Mouse (Mus musculus) lung, embryonic 14.5 days (tissue): ENCODE data around the gene Tex29. TPM values are rescaled to one million over a fixed set of nuclear protein-coding genes. Genes with fewer than 3 reads are reported as not detected.
A peak's percentile ranks its signal among the peaks of the same experiment; 100 is the strongest.
"Not testable (repeated sequence)": the region's sequence is repeated elsewhere in the genome, so short reads cannot be mapped to it uniquely, and the experiment has no call there.

ENCODE experiments used
- ATAC-seq: fragments of 200-750 bp; cut with Nextera tagmentation; 2 replicates; pipeline ENCODE4 v1.8.0; 2017; ENCODE audit warnings: mild to moderate bottlenecking, moderate TSS enrichment, moderate library complexity; ENCODE audit not compliant: insufficient read depth
- DNase-seq: peaks from one replicate; pipeline ENCODE4 v3.0.0-alpha.2; 2015
- H3K27ac ChIP-seq: fragments of 300-500 bp; sonication (generic); 2 replicates; pipeline ENCODE4 v1.5.1; 2014; ENCODE audit warnings: low read depth, mild to moderate bottlenecking, moderate library complexity
- H3K27me3 ChIP-seq: fragments of 300-500 bp; sonication (generic); 2 replicates; pipeline ENCODE4 v1.6.1; 2014; ENCODE audit warnings: low read length, control low read depth; ENCODE audit not compliant: insufficient read depth
- H3K36me3 ChIP-seq: fragments of 300-500 bp; sonication (generic); 2 replicates; pipeline ENCODE4 v1.6.1; 2014; ENCODE audit warnings: control low read depth; ENCODE audit not compliant: insufficient read depth
- H3K4me1 ChIP-seq: fragments of 300-500 bp; sonication (generic); 2 replicates; pipeline ENCODE4 v1.6.1; 2014; ENCODE audit warnings: antibody characterized with exemption, control low read depth; ENCODE audit not compliant: insufficient read depth
- H3K4me2 ChIP-seq: fragments of 300-500 bp; sonication (generic); 2 replicates; pipeline ENCODE4 v1.6.1; 2014; ENCODE audit warnings: mild to moderate bottlenecking
- H3K4me3 ChIP-seq: fragments of 300-500 bp; sonication (generic); 2 replicates; pipeline ENCODE4 v1.5.1; 2014; ENCODE audit warnings: low read depth, low read length
- H3K9ac ChIP-seq: fragments of 300-500 bp; sonication (generic); 2 replicates; pipeline ENCODE4 v1.6.1; 2014
- H3K9me3 ChIP-seq: fragments of 300-500 bp; sonication (generic); 2 replicates; pipeline ENCODE4 v1.6.1; 2016; ENCODE audit warnings: low read depth, low read length, control low read depth
- CTCF ChIP-seq: IDR thresholded peaks from 2 replicates; pipeline ENCODE4 v1.5.1; 2016; ENCODE audit warnings: antibody characterized with exemption, low read depth
- WGBS: fragments of 180-500 bp; shearing (Covaris S2); extraction: QIAGEN DNeasy Blood & Tissue Kit; methylation state at CpG from one replicate; pipeline ENCODE4 v1.1.7; 2014; 5-methylcytosine and 5-hydroxymethylcytosine counted together
- polyA plus RNA-seq: library from polyadenylated mRNA; unstranded; fragments of >200 nt; fragmentation: Nextera tagmentation; extraction: Ambion mirVana; gene quantifications from 2 replicates; pipeline ENCODE4 v1.2.1, GENCODE M21; 2014

The Tex29 gene
- polyA plus RNA-seq, 1 experiment from 2014 or later, result not detected

DNA sequence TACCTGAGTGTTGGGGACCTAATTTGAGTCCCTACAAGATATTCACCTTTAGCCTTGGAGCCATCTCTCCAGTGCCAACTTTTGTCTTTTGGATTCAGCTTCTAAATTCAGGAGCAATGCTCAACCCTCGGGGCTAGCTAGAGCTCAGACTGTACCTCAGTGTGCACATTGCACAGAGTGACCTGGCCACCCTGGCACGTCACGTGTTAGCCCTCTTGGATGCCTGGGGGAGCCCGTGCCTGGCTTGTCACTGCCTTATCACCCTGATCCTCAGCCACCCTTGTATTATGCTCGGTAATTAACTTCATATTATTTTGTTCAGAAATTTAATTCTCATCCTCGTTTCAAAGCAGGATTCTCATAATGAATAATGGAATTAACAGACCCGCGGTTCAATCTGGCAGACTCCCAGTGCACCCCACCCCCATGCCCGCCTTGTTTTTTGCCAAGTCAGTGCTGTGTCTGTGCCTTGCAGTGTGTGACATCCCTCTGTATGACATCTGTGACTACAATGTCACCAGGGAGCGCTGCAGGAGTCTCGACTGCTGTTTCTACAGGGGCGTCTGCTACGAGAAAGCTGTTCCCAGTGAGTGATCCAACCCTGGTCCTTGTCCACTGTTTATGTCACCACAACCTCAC is 3.5 kb downstream of the Tex29 start:
- Histone ChIP-seq H3K9me3 (no peaks in the 10 kb centered on the region), H3K9ac (no peak overlapping the region), H3K4me1 (no peaks in the 10 kb centered on the region), H3K4me3 (no peak overlapping the region), H3K4me2 (no peak overlapping the region), H3K36me3 (no peaks in the 10 kb centered on the region), H3K27me3 (no peaks in the 10 kb centered on the region), H3K27ac (no peak overlapping the region)
- DNase-seq, result peak; percentile 9
- no peak for TF ChIP-seq CTCF
- ATAC-seq, result peak; percentile 17; the same call in 1 of the 2 replicates
- WGBS, result 69% methylated on average over 13 of the region's 13 CpGs

DNA sequence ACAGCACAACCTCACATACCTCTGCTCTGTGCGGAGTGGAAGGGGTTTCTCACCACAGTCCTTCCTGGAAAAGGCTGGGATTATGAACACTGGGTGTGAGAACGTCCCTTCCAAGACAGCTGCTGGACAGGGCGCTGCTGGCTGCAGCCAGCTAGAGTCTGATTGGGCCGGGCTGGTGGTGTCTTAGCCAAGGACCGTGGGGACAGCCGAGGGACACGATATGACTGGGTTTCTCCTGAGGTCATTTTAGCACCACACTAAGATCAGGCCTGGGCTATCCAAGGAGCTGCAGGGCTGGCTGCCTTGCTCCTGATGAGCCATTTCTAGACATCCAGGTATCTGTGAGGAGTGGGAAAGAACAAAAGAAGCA is 4.0 kb downstream of the Tex29 start:
- Histone ChIP-seq H3K27ac (no peak overlapping the region), H3K4me1 (no peaks in the 10 kb centered on the region), H3K27me3 (no peaks in the 10 kb centered on the region), H3K9ac (no peak overlapping the region), H3K36me3 (no peaks in the 10 kb centered on the region), H3K9me3 (no peaks in the 10 kb centered on the region), H3K4me2 (no peak overlapping the region), H3K4me3 (no peak overlapping the region)
- no peak for TF ChIP-seq CTCF
- 67% methylated on average over 7 of the region's 7 CpGs for WGBS
- ATAC-seq, result peak; percentile 44; the same call in 1 of the 2 replicates
- DNase-seq, result no peak

DNA sequence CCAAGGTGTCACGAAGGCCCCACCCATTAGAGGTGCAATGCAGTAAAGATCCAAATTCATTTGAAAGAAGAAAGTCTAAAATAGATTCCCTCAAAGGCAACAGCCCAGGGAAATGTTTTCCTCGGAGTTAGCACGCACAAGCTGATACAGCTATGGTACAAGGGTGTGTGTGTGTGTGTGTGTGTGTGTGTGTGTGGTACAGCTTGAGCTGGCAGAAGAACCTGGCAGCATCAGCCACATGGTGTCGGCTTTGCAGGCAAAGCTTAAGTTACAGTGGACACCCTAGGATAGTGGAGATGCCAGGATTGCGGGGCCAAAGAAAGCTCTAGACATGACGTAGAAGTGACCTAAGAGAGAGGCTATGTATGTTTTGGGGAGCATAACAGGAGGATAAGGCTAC is 6.5 kb downstream of the Tex29 start:
- Histone ChIP-seq H3K9me3 (no peaks in the 10 kb centered on the region), H3K9ac (no peak overlapping the region), H3K36me3 (no peaks in the 10 kb centered on the region), H3K27me3 (no peaks in the 10 kb centered on the region), H3K27ac (no peak overlapping the region), H3K4me3 (no peak overlapping the region), H3K4me2 (no peak overlapping the region), H3K4me1 (no peaks in the 10 kb centered on the region)
- ATAC-seq (no peak), DNase-seq (no peak)
- no peak for TF ChIP-seq CTCF
- WGBS, result 87% methylated on average over 6 of the region's 6 CpGs

DNA sequence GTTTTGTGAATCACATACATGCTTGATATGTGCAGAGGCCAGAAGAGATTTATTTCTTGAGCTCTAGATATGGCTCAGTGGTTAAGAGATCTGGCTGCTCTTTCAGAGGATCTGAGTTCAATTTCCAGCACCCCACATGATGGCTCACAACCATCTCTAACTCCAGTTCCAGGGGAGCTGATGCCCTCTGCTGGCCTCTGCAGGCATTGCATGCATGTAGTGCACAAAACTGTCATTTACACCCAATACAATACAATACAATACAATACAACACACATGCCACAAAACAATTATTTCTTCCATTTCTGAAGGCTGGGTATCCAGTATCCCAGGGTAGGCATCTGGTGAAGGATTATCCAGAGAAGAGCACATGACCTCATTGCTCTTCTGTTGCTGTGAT is 27.6 kb downstream of the Tex29 start:
- H3K27ac ChIP-seq, result no peak overlapping the region
- no peaks in the 10 kb centered on the region for H3K36me3 ChIP-seq
- H3K4me3 ChIP-seq, result no peak overlapping the region
- H3K4me1 ChIP-seq, result no peaks in the 10 kb centered on the region
- H3K9ac ChIP-seq, result no peak overlapping the region
- DNase-seq (no peak), ATAC-seq (no peak)
- no peaks in the 10 kb centered on the region; the same call in 1 of the 2 replicates for H3K9me3 ChIP-seq
- H3K4me2 ChIP-seq, result no peak overlapping the region
- no peaks in the 10 kb centered on the region for H3K27me3 ChIP-seq
- TF ChIP-seq CTCF, result peak; percentile 46

DNA sequence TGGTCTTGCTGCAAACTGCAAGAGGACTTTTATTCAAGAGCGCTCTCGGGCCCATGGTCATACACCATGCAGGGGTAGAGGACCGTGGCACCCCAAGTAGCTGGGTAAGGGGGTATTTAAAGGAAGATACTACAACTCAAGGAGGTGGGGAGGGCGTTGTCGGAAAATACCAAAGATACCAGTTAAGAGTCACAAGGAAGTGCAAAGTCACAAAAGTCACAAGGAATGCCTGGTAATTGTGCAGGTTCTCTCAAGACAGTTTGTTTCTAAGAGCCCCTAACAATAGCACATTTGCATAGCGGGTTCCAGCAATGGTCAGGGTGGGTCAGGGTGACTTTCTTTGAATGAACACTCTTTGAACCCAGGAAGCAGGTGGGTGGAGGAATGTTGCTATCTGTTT is 34.0 kb downstream of the Tex29 start:
- H3K27me3 ChIP-seq, DNase-seq, H3K4me3 ChIP-seq, H3K9ac ChIP-seq, H3K36me3 ChIP-seq, H3K9me3 ChIP-seq, H3K4me1 ChIP-seq, H3K4me2 ChIP-seq, ATAC-seq, H3K27ac ChIP-seq: not testable (repeated sequence)
- 96% methylated on average over 6 of the region's 6 CpGs for WGBS

DNA sequence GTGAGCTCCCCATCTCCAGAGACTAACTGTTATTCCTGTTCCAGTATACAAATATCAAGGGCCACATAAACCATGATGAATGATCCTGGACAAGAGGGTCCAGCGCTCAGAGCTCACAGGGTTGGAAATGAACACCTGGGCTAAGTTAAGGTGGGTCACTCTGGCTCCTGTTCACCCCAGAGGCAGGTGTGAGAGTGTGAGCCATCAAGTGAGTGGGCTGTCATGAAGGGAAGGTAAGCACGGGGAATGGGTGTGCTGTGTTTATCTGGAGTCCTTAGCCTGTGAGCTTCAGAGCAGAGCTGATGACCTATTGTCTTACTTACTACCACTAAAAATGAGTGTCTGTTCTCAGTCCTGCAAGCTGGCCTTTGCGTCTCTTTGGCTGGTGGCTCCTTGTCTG is 44.4 kb downstream of the Tex29 start:
- H3K4me3 ChIP-seq, result no peak overlapping the region
- no peaks in the 10 kb centered on the region for H3K36me3 ChIP-seq
- ATAC-seq (no peak), DNase-seq (no peak)
- H3K4me2 ChIP-seq, result no peak overlapping the region
- H3K4me1 ChIP-seq, result no peaks in the 10 kb centered on the region
- no peak overlapping the region for H3K27ac ChIP-seq
- no peaks in the 10 kb centered on the region for H3K27me3 ChIP-seq
- no peak overlapping the region for H3K9ac ChIP-seq
- 87% methylated on average over 3 of the region's 3 CpGs for WGBS
- no peaks in the 10 kb centered on the region for H3K9me3 ChIP-seq
- TF ChIP-seq CTCF, result no peak

DNA sequence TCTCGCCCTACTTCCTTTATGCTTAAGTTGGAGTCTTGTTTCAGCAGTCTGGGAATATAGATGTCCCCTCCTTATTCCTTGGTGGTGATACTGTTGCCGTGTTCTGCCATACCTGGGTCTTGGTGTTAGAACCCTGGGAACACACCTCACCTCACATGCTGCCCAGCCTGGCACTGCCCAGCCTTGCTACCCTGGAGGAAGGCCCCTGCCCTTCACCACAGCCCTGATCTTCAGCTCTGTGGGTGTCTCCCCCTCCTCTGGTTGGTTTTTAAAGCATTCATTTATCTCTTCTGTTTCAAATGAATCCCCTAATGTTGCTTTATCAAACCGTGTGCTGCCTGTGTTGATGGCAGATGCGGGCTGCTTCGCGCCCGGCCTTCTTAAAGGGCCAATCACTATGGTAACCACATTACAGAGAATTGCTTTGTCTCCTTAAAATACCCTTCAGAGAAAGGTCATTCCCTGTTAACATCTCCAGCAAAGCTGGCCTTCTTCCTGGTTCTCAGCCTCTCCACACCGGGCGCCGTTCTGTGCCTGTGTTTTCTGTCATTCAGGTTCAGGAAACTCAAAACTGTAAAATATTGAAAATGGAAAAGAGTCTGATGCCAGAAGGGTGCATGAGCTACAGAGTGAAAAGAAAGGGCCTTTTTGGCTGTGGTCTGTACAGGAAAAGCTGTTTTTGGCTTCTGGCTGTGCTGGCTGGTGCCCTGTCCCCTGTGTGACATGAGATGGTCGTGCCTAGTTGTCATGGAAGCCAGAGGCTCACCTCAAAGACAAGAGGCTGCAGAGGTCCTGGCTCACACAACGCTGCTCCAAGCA is 45.8 kb downstream of the Tex29 start:
- 69% methylated on average over 12 of the region's 12 CpGs for WGBS
- Histone ChIP-seq H3K4me2 (no peak overlapping the region), H3K36me3 (no peaks in the 10 kb centered on the region), H3K27ac (no peak overlapping the region), H3K27me3 (no peaks in the 10 kb centered on the region), H3K9me3 (no peaks in the 10 kb centered on the region), H3K4me3 (no peak overlapping the region), H3K9ac (no peak overlapping the region), H3K4me1 (no peaks in the 10 kb centered on the region)
- ATAC-seq (no peak), DNase-seq (no peak)
- TF ChIP-seq CTCF, result no peak
